Mouse (Mus musculus): ENCODE measurements around the gene Krt27. TPM values are rescaled to one million over a fixed set of nuclear protein-coding genes. Genes with fewer than 3 reads are reported as not detected.

Gene Krt27
- polyA plus RNA-seq, 1 experiment from 2014 or later, result not detected

DNA sequence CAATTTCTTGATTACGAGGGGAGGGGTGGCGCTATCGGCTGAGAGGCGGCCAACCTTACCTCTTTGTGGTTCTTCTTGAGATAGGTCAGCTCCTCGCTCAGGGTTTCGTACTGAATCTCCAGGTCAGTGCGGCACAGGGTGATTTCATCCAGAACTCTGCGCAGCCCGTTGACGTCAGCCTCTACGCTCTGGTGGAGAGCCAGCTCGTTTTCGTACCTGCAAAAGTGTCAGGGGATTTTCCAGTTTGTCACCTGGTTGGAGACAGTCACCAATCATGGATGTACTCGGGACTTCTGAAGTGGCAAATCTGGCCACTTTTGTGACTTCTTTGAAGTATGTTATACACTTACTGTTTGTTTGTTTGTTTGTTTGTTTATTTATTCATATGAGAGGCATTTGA is 29.8 kb downstream of the Krt27 start:
- 84% methylated on average over 14 of the region's 14 CpGs for WGBS
- H3K9me3 ChIP-seq, result no peaks in the 10 kb centered on the region
- no peak overlapping the region for H3K4me3 ChIP-seq
- H3K27me3 ChIP-seq, result no peaks in the 10 kb centered on the region
- no peak for ATAC-seq (ENCODE audit: borderline replicate concordance, extremely low read depth, low FRiP score, low TSS enrichment)
- H3K4me1 ChIP-seq, result no peaks in the 10 kb centered on the region
- H3K4me2 ChIP-seq, result no peak overlapping the region
- no peaks in the 10 kb centered on the region for H3K36me3 ChIP-seq
- no peak overlapping the region for H3K9ac ChIP-seq
- no peak overlapping the region for H3K27ac ChIP-seq

DNA sequence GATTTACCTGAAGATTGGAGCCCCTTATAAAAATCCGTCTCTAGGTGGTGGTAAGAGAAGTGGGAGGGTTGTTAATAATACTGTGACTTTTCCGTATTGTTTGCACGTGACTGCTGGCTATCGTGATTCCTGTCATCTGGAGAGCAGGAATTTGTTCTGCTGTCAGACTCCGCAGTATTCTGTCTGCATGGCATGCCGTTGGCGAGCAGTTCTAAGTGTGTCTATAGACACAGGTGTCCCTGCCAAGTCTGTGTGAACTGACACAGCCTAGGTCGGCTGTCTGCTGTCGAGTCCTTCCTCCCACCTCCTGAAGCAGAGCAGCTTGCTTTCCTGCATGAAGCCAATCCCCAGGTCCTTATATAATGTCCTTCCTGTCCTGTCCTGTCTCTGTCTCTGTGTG is 31.8 kb downstream of the Krt27 start:
- H3K4me3 ChIP-seq, result no peak overlapping the region
- no peaks in the 10 kb centered on the region for H3K9me3 ChIP-seq
- 29% methylated on average over 9 of the region's 9 CpGs for WGBS
- no peaks in the 10 kb centered on the region for H3K4me1 ChIP-seq
- H3K9ac ChIP-seq, result no peak overlapping the region
- ATAC-seq (ENCODE audit: borderline replicate concordance, extremely low read depth, low FRiP score, low TSS enrichment), result no peak
- no peaks in the 10 kb centered on the region for H3K27me3 ChIP-seq
- 0 out of 2 replicates have a peak overlapping the region, but pooled peaks have one; percentile 20 for H3K4me2 ChIP-seq
- no peaks in the 10 kb centered on the region for H3K36me3 ChIP-seq
- H3K27ac ChIP-seq, result no peak overlapping the region

DNA sequence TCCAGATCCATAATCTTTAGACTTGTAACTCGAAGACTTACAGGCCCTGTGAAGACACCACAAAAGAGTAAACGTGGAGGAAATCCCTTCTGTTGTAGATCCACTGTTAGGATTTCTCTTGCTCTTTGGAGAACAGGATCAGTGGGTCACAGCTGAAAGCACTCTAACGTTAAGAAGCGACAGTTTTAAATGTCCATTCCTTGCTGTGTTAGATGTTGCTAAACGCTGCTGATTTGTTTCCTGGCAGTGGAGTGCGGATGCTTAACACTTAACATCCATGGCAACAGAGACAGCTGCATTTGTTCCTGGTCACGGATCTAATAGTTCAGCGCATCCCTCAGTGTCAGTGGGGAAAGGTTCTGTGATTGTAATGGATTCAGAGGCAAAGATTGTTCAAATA is 34.4 kb downstream of the Krt27 start:
- no peaks in the 10 kb centered on the region for H3K4me1 ChIP-seq
- H3K27ac ChIP-seq, result no peak overlapping the region
- no peaks in the 10 kb centered on the region for H3K36me3 ChIP-seq
- H3K9me3 ChIP-seq, result no peaks in the 10 kb centered on the region
- ATAC-seq (ENCODE audit: borderline replicate concordance, extremely low read depth, low FRiP score, low TSS enrichment), result no peak
- no peak overlapping the region for H3K4me2 ChIP-seq
- H3K4me3 ChIP-seq, result no peak overlapping the region
- no peaks in the 10 kb centered on the region for H3K27me3 ChIP-seq
- no peak overlapping the region for H3K9ac ChIP-seq
- WGBS, result 44% methylated on average over 8 of the region's 8 CpGs

DNA sequence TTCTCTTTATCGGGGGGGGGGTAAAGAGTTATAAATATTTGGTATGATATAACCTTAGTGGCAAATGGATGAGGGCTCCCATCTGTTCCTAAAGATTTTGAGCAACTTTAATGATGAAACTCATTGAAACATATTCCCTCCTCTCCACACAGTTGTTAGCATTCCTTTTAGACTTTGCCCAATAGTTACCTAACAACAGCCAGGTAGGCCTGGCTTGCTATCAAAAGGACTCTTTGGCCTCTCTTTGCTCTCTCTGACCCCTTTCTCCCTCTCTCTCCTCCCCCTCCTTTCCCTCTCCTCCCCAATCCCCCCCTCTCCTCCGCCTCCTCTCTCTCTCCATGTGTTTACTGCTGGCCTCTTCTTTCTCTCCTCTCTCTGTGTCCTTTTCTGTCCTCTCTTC is 36.3 kb downstream of the Krt27 start:
- Histone ChIP-seq H3K27me3 (no peaks in the 10 kb centered on the region), H3K4me1 (no peaks in the 10 kb centered on the region), H3K9ac (no peak overlapping the region), H3K36me3 (no peaks in the 10 kb centered on the region), H3K9me3 (no peaks in the 10 kb centered on the region), H3K27ac (no peak overlapping the region), H3K4me2 (no peak overlapping the region), H3K4me3 (no peak overlapping the region)
- ATAC-seq (ENCODE audit: borderline replicate concordance, extremely low read depth, low FRiP score, low TSS enrichment), result no peak
- 68% methylated on average over 2 of the region's 2 CpGs for WGBS

DNA sequence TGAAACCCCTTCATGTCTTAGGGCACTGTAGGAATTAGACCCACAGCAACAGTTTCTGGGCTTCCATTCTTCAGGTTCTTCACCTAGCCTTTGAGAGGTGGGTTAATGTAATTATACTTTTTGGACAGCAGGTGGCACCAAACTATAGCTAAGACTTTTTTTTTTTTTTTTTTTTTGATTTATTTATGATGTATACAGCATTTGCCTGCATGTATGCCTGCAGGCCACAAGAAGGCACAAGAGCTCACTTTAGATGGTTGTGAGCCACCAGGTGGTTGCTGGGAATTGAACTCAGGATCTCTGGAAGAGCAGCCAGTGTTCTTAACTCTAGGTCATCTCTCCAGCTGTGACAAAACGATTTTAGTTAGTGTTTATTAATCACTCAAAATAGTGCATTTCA is 40.0 kb downstream of the Krt27 start:
- 53% methylated on average over 1 of the region's 1 CpGs for WGBS
- no peak for ATAC-seq (ENCODE audit: borderline replicate concordance, extremely low read depth, low FRiP score, low TSS enrichment)
- Histone ChIP-seq H3K4me3 (no peak overlapping the region), H3K27ac (no peak overlapping the region), H3K36me3 (no peaks in the 10 kb centered on the region), H3K27me3 (no peaks in the 10 kb centered on the region), H3K9me3 (no peaks in the 10 kb centered on the region), H3K4me2 (no peak overlapping the region), H3K9ac (no peak overlapping the region), H3K4me1 (no peaks in the 10 kb centered on the region)

DNA sequence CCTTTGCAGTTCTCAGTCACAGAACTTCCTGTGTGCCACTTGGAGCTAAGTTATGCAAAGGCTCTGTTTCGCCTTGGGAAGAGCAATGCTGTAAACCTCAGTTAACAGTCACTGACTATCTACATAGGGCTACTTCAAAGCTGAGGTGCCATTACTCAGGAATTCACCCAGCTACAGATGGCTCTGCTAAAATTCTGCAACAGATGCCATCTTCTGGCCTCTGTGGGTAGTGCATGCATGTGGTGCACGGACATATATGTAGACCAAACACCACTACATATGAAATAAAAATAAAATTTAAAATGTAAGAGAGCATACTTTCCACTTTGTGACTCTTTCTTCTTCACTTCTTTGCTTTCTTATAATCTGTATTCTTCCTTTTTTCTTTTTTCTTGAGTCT is 43.3 kb downstream of the Krt27 start:
- Histone ChIP-seq H3K4me1 (no peaks in the 10 kb centered on the region), H3K27ac (no peak overlapping the region), H3K9ac (no peak overlapping the region), H3K27me3 (no peaks in the 10 kb centered on the region), H3K4me3 (no peak overlapping the region), H3K4me2 (no peak overlapping the region), H3K36me3 (no peaks in the 10 kb centered on the region), H3K9me3 (no peaks in the 10 kb centered on the region)
- 27% methylated on average over 2 of the region's 2 CpGs for WGBS
- ATAC-seq (ENCODE audit: borderline replicate concordance, extremely low read depth, low FRiP score, low TSS enrichment), result no peak

Other genes starting within 250 kb of the Krt27 start
- gene Ccr7, start 196.0 kb downstream of the Krt27 start, polyA plus RNA-seq (2015; fragmentation: Nextera tagmentation; extraction: Ambion mirVana), result 0.13 and 0.29 TPM in 2 replicates
- 217 and 224 TPM in 2 replicates for gene Smarce1, start 120.1 kb downstream of the Krt27 start, polyA plus RNA-seq (2015; fragmentation: Nextera tagmentation; extraction: Ambion mirVana)
- gene Krt222, start 107.0 kb downstream of the Krt27 start, polyA plus RNA-seq (2015; fragmentation: Nextera tagmentation; extraction: Ambion mirVana), result 0.33 and 0.55 TPM in 2 replicates
- not detected in 2 replicates for gene Krt24, start 65.8 kb downstream of the Krt27 start, polyA plus RNA-seq (2015; fragmentation: Nextera tagmentation; extraction: Ambion mirVana)
- not detected in 2 replicates for gene Krt25, start 28.2 kb downstream of the Krt27 start, polyA plus RNA-seq (2015; fragmentation: Nextera tagmentation; extraction: Ambion mirVana)
- gene Krt26, start 13.1 kb downstream of the Krt27 start, polyA plus RNA-seq (2015; fragmentation: Nextera tagmentation; extraction: Ambion mirVana), result not detected in 2 replicates
- gene Krt28, start 23.8 kb upstream of the Krt27 start, polyA plus RNA-seq (2015; fragmentation: Nextera tagmentation; extraction: Ambion mirVana), result 0.15 and 0.25 TPM in 2 replicates
- 20.4 and 20.9 TPM in 2 replicates for gene Krt10, start 38.3 kb upstream of the Krt27 start, polyA plus RNA-seq (2015; fragmentation: Nextera tagmentation; extraction: Ambion mirVana)
- gene Krt12, start 71.2 kb upstream of the Krt27 start, polyA plus RNA-seq (2015; fragmentation: Nextera tagmentation; extraction: Ambion mirVana), result 0.07 TPM in 1 of 2 replicates, not detected in the other
- 0.29 and 0.39 TPM in 2 replicates for gene Krt20, start 87.0 kb upstream of the Krt27 start, polyA plus RNA-seq (2015; fragmentation: Nextera tagmentation; extraction: Ambion mirVana)
- gene Krt23, start 142.0 kb upstream of the Krt27 start, polyA plus RNA-seq (2015; fragmentation: Nextera tagmentation; extraction: Ambion mirVana), result 3.9 and 5.1 TPM in 2 replicates
- not detected in 2 replicates for gene Krt39, start 170.2 kb upstream of the Krt27 start, polyA plus RNA-seq (2015; fragmentation: Nextera tagmentation; extraction: Ambion mirVana)
- gene Krt40, start 192.1 kb upstream of the Krt27 start, polyA plus RNA-seq (2015; fragmentation: Nextera tagmentation; extraction: Ambion mirVana), result not detected in 2 replicates
- not detected in 2 replicates for gene Krtap3-3, start 199.8 kb upstream of the Krt27 start, polyA plus RNA-seq (2015; fragmentation: Nextera tagmentation; extraction: Ambion mirVana)
- not detected in 2 replicates for gene Krtap3-2, start 205.7 kb upstream of the Krt27 start, polyA plus RNA-seq (2015; fragmentation: Nextera tagmentation; extraction: Ambion mirVana)
- not detected in 2 replicates for gene Gm11939, start 208.4 kb upstream of the Krt27 start, polyA plus RNA-seq (2015; fragmentation: Nextera tagmentation; extraction: Ambion mirVana)
- gene Krtap3-1, start 215.5 kb upstream of the Krt27 start, polyA plus RNA-seq (2015; fragmentation: Nextera tagmentation; extraction: Ambion mirVana), result not detected in 2 replicates
- gene Krtap1-5, start 229.9 kb upstream of the Krt27 start, polyA plus RNA-seq (2015; fragmentation: Nextera tagmentation; extraction: Ambion mirVana), result not detected in 2 replicates
- not detected in 2 replicates for gene Krtap1-4, start 232.6 kb upstream of the Krt27 start, polyA plus RNA-seq (2015; fragmentation: Nextera tagmentation; extraction: Ambion mirVana)
- not detected in 2 replicates for gene Krtap1-3, start 240.2 kb upstream of the Krt27 start, polyA plus RNA-seq (2015; fragmentation: Nextera tagmentation; extraction: Ambion mirVana)
- gene Krtap9-3, start 247.0 kb upstream of the Krt27 start, polyA plus RNA-seq (2015; fragmentation: Nextera tagmentation; extraction: Ambion mirVana), result not detected in 2 replicates